Mouse (Mus musculus): ENCODE data around the gene Ap1s3. TPM values are rescaled to one million over a fixed set of nuclear protein-coding genes. Genes with fewer than 3 reads are reported as not detected.
A peak's percentile ranks its signal among the peaks of the same experiment; 100 is the strongest.

The Ap1s3 gene
- total RNA-seq (2014; fragmentation: Nextera tagmentation) (8.4 and 14.0 TPM in 2 replicates), total RNA-seq (2017) (3.1 and 3.6 TPM in 2 replicates)

DNA sequence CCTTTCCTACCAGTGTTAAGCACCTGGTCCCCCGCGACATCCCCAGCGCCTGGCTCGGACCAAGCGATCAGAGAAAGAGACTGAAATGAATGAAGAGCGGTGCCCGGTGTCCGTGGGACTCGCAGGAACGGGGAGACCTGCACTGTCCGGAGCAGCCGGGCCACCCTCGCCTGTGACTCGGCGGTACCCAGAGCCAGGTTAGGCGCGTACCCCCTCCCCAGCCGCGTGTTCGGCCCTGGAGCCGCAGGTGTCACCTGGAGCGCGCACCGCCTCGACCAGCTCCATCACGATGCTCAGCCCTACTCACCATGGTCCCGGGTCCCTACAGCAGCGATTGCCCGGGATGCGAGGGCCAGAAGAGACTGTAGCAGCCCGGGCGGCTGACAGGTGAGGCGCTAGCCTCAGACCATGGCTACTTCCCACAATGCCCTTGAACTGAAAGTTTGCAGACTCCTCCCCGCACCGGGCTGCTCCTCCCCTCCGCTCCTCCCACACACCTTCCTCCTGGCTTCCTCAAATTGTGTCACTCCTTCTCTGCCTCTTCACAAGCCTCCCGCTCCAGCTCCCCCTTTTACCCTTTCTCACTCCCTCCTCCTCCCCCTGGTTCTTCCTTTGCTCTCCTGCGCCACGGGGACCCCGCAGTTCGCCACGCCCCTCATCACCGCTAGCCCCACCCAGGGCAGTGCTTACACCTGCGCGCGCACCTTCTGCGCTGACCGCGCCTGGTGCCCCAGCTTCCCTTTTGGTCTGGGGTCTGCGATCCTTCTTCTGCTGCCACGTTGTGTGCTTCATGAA lies at the start of gene Ap1s3:
Gene Ap1s3, minus strand, starts transcription at position 430 of the 795 bp plus-strand sequence.
- peak; percentile 97 for ATAC-seq (replicated peaks; ENCODE audit: low FRiP score, low TSS enrichment, poor library complexity, severe bottlenecking)

DNA sequence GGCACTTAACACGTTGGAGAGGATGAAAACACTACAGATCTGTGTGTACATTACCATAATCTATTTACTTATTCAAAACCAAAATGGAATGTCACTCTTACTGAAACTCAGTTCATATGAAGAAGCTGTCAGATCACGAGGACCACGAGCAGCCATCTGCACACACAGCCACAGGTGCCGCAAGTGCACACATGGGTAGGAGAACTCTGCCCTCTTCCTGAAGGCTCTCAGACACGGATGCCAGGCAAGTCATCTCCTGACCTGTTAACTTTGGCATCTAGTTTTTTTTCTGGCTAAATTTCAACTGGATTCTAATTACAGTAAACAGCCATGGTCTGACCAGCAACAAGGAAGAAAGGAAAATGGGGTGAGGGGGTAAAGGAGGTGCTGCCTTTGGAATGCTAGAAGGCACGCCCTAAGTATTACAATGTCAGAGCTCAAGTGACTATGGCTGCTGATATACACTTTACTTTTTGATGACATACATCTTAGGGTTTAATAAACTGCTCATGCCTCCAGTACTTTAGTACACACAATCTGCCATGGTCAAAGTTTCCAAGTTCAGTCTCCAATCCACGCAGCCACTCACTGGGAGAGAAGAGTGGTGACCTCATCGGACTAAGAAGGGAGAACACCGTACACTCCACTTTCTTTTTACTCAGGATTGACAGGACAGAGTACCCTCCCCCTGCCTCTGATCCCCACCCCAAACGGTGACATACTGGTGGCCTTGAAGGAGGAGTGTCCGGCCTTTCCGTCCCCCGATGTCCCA lies 42.6 kb upstream of the Ap1s3 start:
- ATAC-seq (replicated peaks; ENCODE audit: low FRiP score, low TSS enrichment, poor library complexity, severe bottlenecking) = no peak

DNA sequence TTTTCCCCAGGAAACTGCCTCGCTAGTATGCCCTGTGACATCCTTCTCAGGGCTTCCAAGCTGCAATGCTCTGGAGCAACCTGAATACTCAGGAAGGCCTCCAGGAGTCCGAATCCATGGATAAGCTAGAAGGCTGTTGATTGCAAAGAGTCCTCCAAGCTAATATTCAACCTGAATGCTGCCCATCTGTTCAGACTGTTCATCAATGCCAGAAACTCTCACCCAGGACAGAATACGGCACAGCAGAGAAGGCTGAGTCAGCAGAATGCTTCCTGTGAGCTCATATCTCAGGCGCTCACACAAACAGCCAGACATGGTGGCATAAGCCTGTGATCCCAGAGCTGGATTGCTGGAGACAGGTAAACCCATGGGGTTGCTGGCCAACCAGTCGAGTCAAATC lies 41.3 kb upstream of the Ap1s3 start:
- ATAC-seq (replicated peaks; ENCODE audit: low FRiP score, low TSS enrichment, poor library complexity, severe bottlenecking) = no peak

DNA sequence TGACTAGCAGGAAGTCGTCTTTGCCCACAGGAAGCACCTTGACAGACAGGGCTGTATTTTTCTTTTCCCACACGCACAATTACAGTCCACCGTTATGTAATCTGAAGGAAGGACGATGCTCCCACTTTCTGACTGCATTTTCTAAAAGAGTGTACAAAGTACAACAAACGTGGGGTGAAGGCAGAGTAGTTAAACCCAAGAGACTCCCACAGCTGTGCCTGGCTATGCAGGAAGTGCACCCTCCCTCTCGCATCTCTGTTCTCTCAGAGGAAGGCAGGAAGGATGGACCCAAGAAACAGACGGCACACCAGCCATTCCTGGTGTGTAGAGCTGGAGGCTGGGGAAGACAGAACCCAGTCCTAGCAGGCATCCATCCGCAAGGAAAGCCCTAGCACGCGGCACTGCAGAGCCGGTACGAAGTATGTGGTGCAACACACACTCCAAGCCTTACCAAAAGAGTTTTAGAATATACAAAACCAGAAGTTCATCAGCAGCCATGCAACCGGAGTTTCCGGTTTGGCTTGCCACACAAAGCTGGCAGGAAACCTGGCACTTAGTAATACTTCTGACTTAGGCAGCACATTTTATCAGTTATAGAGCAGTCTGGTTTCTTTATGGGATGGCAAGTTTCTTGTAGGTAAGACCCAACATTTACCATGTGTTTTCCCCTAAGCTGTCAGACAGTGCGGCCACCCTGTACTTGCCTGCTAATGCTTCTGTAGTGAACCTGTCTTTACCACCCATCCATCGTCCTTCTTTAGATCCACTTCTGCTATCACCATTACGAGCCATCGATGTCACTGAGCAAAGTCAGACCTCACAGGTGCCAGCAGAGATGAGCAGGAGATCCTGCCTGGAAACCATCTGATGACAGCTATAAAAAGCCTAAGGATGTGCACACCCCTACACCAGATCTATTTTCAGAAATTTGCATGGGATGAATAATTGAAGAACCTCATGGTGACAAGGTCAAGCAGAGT lies 39.7 kb upstream of the Ap1s3 start:
- ATAC-seq (replicated peaks; ENCODE audit: low FRiP score, low TSS enrichment, poor library complexity, severe bottlenecking) = peak; percentile 56

DNA sequence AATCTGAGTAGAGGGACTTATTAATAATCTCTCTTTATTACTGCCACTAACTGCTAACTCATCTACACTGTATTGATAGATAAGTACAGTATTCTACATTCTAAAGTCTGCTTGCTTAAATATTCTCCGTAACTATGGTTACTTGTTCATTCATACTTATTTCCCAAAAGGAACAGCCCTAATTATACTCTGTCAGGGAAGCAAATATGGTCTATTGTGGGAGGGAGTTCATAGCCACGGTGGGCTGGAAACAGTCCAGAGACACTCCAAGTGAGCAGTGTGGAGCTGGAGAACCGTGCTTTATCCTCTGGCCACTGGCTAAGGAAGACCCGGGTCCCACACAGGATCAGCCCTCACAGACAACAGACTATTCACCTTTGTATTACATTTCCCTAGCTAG lies 38.9 kb upstream of the Ap1s3 start:
- ATAC-seq (replicated peaks; ENCODE audit: low FRiP score, low TSS enrichment, poor library complexity, severe bottlenecking) = 0 out of 2 replicates have a peak, but pooled peaks have one; percentile 20

DNA sequence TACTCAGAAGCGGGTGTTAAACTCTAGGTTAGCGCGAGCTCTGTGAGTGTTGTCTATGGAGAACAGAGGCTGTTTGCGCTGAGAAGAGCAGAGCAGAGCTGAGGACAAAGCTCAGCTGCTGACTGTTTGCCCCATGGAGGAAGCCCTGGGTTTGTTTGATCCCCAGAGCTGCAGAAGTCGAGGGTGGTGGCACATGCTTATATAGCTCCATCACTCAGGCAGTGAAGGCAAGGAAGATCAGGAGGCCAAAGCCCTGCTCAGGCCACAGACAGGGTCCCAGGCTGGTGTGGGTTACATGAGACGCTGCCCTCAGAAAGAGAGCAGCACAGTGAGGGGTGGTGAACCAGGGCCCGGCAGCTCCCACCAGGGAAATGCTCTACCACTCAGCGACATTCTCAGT lies 38.4 kb upstream of the Ap1s3 start:
- ATAC-seq (replicated peaks; ENCODE audit: low FRiP score, low TSS enrichment, poor library complexity, severe bottlenecking) = no peak

DNA sequence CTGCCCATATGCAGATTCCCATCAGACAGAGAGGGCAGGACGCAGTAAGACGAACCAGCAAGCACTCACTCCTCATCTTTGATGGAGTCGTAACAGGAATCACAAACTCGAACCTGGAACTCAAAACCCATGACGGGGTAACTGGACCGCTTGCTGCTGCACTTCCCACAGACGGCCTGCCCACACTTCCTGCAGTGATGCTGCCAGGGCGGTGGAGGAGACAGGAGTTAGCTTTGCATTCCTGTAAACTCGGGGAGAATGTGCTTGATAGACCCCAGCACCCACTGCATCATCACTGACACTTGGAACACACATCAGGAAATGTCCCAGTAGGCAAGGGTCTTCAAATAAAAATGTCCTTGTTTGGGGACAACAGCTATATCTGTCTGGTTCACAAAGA lies 35.6 kb upstream of the Ap1s3 start:
- ATAC-seq (replicated peaks; ENCODE audit: low FRiP score, low TSS enrichment, poor library complexity, severe bottlenecking) = no peak

DNA sequence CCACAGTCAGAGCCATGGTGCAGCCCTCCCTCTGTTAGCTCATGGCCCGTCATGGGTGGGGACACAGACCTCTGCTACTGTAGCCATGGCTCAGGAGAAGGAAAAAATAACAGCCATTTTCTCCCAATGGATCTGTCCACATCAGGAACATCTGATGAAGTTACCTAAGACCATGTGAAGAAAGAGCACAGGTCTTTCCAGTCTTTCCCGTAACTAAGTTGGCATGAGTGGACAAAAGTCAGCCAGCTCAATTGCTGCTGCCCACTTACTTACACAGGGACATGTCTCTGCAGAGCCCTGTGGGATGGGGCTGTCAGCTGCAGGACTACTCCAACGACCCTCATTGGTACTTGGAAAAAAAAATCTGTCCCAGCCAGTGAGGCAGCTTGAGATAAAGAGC lies 34.9 kb upstream of the Ap1s3 start:
- ATAC-seq (replicated peaks; ENCODE audit: low FRiP score, low TSS enrichment, poor library complexity, severe bottlenecking) = no peak

DNA sequence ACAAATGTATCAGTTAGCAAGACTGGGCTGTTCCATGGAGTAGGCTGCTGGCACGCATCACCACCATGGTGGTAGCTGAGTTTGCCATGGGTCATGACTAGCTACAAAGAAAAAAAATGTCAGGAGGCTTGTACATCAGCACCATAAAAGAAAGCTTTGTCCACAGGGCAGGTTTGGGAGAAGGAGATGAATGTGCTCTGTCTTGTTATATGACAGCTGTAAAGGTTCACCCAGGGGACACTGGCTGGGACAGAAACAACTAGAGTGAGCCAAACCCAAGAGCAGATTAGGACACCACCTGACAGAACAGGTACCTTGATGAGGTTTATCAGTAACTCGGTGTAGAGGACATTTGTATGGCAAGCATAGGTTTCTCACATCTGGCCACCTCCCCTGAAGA lies 32.9 kb upstream of the Ap1s3 start:
- no peak for ATAC-seq (replicated peaks; ENCODE audit: low FRiP score, low TSS enrichment, poor library complexity, severe bottlenecking)

DNA sequence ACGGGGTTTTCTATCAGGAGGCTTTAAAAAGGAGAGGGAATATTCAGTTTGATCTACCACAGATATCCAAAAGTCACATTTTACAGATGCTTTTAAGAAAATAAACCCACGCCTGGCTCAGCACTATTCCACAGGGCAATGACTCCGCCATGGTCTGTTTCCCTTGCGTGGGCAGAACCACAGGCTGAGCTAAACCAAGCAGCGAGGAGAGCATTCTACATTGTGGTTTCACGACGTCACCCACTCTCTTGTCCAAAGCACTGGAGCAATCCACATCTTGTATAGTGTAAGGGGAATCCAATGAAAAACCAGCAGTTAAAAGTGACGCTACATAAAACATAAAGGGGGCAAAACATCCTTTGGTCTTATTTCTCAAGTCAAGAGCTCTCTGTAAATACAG lies 31.7 kb upstream of the Ap1s3 start:
- no peak for ATAC-seq (replicated peaks; ENCODE audit: low FRiP score, low TSS enrichment, poor library complexity, severe bottlenecking)

DNA sequence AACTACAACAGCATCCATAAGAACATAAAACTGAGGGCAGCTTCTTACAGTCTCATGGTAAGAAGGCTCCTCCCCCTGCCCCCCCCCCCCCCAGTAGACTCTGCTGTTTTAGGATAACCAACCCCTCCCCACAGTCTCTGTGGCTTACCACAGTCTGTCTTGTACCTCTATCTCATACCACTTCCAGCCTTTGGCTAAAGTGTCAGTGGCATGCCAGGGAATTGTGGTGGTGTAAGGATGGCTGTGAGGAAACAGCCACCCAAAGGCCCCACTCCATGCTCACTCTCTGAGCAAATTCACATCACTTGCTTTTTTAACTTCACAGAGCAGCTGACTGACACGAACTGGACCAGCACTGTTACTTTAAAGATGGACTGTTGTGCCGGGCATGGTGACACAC lies 26.7 kb upstream of the Ap1s3 start:
- peak; percentile 67 for ATAC-seq (replicated peaks; ENCODE audit: low FRiP score, low TSS enrichment, poor library complexity, severe bottlenecking)

DNA sequence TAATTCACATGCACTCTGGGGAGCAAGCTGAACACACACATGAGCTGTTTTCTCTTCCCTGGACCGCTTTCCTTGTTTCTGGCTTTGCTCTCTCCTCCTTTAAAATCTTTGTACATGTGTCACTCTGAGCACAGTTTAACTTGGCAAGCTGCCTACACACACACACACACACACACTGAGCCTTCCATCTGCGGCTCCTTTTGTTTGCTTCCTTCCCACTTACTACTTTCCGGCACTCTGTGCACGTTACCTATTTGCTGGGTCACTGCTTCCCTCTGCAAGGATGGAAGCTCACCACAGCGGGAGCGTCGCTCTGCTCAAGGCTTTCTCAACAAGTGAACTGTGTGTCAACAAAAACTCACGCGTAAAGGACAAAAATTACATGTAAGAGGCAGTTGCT lies 25.6 kb upstream of the Ap1s3 start:
- no peak for ATAC-seq (replicated peaks; ENCODE audit: low FRiP score, low TSS enrichment, poor library complexity, severe bottlenecking)

DNA sequence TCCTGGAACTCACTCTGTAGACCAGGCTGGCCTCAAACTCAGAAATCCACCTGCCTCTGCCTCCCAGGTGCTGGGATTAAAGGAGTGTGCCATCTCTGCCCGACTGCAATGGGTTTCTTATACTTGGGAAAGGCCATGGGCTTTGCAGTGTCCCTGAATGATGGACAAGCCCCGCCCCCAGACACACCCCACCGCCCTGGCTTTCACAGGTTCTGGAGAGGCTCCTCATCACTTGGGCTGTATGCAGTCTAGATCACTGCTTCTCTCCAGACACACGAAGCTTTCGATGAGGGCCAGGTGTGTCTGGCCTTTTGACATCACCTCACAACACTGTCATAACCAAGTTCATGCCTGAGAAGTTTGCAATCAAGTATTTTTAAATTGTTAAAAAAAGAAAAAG lies 25.2 kb upstream of the Ap1s3 start:
- ATAC-seq (replicated peaks; ENCODE audit: low FRiP score, low TSS enrichment, poor library complexity, severe bottlenecking) = no peak

DNA sequence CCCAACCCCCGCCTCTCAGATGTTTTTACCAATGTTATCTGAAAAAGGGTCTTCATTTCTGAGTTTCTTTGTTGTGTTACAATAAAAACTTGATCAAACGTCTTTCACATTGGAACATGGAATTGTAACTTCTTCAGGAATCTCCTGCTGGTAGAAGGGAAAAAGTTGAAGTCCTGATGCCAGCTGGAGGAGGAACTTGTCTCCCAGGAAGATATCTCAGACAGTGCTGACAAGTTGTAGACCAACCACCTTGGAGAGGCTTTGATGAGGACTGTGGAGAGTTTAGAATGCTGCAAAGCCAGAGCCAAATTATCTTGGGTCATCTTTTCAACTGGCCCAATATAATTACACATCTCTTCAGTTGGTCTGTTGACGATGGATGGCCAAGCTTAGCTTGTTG lies 20.7 kb upstream of the Ap1s3 start:
- no peak for ATAC-seq (replicated peaks; ENCODE audit: low FRiP score, low TSS enrichment, poor library complexity, severe bottlenecking)

DNA sequence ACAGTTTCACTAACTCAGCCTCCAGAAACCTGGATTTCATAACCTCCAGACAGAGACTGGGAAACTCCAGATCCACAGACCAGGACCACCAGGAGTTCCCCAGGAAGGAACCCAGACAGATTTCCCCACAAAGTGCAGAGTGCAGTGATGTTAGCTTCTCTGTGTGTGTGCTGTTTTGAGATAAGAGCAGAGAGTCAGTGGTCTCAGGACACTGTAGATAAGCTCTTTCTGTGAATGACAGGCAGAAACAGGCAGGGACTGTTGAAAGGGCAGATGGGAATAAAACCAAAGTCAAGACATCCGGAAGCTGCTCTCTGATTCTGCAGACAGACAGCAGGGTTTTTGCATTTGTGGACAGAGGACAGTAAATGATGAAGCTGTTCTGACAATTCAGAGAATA lies 15.5 kb upstream of the Ap1s3 start:
- peak; percentile 78 for ATAC-seq (replicated peaks; ENCODE audit: low FRiP score, low TSS enrichment, poor library complexity, severe bottlenecking)

DNA sequence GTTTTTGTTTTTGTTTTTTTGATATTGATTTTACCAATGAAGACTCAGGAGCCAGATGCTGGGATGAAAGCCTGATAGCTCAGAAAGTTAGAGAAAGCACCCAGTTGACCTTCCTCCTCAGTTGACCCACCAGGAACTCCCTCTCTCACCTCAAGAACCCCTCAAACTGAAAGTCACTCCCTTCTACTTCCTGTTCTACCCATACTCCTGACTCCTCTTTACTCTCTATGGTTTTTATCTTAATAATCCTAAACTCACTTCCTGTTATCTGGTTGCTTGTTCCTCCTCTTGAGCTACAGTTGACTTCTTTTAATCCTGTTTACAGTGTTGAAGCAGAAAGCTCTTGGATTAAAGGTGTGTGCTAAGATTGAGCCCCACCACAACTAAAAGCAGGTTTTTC lies 12.3 kb upstream of the Ap1s3 start:
- no peak for ATAC-seq (replicated peaks; ENCODE audit: low FRiP score, low TSS enrichment, poor library complexity, severe bottlenecking)

DNA sequence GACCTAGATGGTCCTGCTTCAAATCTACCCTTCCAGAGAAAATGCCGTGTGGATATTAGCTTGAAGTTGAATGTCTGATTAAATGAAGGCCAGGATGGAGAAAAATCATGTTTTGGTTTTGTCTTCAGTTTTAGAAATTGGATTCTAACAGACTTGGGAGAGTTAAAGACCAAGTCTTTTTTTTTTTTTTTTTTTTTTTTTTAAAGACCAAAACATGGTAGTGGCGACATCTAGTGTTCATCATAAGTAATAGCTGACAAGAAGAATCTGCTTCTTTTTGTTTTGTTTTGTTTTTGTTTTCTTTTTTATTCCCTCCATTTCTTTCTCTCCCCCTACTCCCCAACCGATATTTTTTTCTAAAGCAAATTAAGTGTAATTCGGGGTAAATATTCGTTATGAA lies 11.2 kb upstream of the Ap1s3 start:
- no peak for ATAC-seq (replicated peaks; ENCODE audit: low FRiP score, low TSS enrichment, poor library complexity, severe bottlenecking)

DNA sequence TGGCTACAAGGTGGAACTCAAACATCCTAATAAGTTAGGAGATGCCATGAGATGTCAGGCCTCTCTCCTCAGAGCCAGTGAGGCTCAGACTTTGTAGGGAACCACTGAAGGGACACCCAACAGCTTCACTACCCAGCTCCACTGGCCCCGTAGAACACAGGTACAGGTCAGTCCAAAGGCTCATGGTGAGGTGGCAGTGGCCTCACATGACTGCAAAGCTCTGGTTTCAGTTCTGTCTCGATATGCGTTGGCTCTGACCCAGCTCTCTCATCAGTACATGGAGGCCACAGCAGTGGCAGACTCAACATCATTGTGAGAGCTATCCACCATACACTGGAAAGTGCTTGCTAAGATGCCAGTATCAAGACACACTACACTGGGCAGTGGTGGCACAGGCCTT lies 9.0 kb upstream of the Ap1s3 start:
- ATAC-seq (replicated peaks; ENCODE audit: low FRiP score, low TSS enrichment, poor library complexity, severe bottlenecking) = no peak

DNA sequence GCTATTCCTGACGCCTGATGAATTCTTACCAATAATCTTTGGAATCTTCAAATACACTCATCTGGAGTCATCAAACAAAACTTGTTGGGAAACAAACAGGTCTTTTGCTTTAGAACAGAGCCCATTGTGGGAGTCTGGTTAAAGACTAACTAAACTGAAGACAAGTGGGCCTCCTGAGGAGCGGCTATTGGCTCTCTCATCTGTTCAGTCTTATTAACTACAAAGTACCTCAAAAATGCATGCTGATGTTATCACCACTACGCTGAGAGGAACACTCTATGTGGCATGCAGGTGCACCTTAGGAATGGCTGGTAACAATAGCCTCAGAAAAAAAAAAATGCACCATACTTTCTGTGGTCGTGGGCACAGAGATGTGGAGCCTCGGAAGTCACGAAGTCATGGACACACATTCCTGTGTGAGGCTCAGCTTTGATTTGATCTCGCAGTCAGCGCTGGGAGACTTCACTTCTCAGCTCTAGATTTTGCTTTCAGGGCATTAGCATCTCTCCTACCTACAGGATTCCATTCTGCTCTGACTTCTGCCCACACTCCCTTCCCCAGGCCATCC lies 6.4 kb upstream of the Ap1s3 start:
- no peak for ATAC-seq (replicated peaks; ENCODE audit: low FRiP score, low TSS enrichment, poor library complexity, severe bottlenecking)
